Mouse (Mus musculus) urinary bladder, adult 18-20 months (tissue): ENCODE results near the gene Gm29049.
"Not testable (repeated sequence)": the region's sequence is repeated elsewhere in the genome, so short reads cannot be mapped to it uniquely, and the experiment has no call there.

Source experiments
- DNase-seq, 2 experiments: peaks; one replicate each; pipeline ENCODE4 v3.0.0; 2022; ENCODE audit warnings: low spot score in 2 of 2, mixed read lengths in 2 of 2

Gm29049 gene

GRCm38 (mm10) chrY:7997068-7997467 lies at the start of gene Gm29049:
Gene Gm29049, minus strand, starts transcription at chrY:7997168.
- DNase-seq = not testable (repeated sequence)
